Mouse (Mus musculus) left cerebral cortex, adult 2 months (tissue): ENCODE measurements at regions not wholly inside any gene's neighbourhood (a gene's known extent, or its start where the extent isn't known, plus 50 kb on each side); places are given as distances from the start of the nearest gene placed in this dataset.

Experiments
- DNase-seq, 2 experiments: peaks; one replicate each; pipeline ENCODE4 v3.0.0; 2021 to 2022; ENCODE audit warnings: low spot score in 2 of 2, mixed read lengths in 1 of 2; ENCODE audit errors: extremely low spot score in 1 of 2
- H3K27ac ChIP-seq: fragments of 200-600 bp; 2 replicates; pipeline ENCODE4 v1.8.1; 2022
- H3K4me3 ChIP-seq: fragments of 200-600 bp; 2 replicates; pipeline ENCODE4 v1.8.1; 2022
- CTCF ChIP-seq: fragments of 200-600 bp; IDR thresholded peaks from 2 replicates; pipeline ENCODE4 v1.8.1; 2022; ENCODE audit warnings: antibody characterized with exemption, mild to moderate bottlenecking, moderate library complexity
- intact Hi-C: fragments of 180-260 bp; cut with DNase I; formaldehyde crosslinking; loops from one replicate; pipeline ENCODE4 v1.15.1; 2025

DNA sequence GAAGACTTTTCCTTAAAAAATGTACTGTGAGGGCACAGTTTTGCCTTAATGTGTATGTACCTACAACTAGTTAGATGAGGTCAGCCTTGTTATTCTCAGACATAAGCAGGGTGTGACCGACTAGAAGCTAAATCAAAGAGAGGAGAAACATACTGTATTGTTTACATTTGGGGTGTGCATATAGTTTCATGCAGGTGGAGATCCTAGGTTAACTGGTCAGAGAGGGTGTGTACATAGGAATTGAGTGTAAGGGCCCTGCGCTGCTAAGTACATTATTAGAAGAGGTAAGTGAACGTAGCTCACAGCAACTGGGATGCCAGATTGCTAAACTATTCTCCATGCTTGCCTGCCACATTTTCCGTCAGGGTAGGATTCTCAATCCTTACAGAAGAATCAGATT lies 180.6 kb upstream of the Arrdc4 start:
- no peak for TF ChIP-seq CTCF
- H3K27ac ChIP-seq = no peak overlapping the region
- H3K4me3 ChIP-seq = no peak overlapping the region
- intact Hi-C loops = no loop called here
- no peak for DNase-seq

DNA sequence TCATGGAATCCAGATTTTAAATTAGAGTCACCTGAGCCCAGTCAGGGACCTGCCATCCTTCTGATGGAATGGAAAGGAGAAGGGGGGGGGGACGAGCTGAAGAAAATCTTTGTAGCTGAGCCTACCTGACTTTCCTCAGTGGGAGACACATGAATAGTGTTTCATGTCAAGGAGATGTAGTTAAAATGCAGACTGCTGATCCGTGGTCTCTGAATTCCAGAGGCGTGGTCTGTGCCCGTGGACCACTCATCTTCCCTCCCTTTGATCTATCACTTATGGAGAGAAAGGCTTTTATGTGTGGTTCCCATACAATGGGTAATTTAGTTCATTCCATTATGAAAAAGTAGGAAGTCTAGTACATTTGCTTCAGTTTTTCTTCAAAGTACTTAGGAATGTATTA lies 176.6 kb upstream of the Arrdc4 start:
- intact Hi-C loops = no loop called here
- Histone ChIP-seq H3K4me3 (no peak overlapping the region), H3K27ac (no peak overlapping the region)
- no peak for DNase-seq
- TF ChIP-seq CTCF = no peak

DNA sequence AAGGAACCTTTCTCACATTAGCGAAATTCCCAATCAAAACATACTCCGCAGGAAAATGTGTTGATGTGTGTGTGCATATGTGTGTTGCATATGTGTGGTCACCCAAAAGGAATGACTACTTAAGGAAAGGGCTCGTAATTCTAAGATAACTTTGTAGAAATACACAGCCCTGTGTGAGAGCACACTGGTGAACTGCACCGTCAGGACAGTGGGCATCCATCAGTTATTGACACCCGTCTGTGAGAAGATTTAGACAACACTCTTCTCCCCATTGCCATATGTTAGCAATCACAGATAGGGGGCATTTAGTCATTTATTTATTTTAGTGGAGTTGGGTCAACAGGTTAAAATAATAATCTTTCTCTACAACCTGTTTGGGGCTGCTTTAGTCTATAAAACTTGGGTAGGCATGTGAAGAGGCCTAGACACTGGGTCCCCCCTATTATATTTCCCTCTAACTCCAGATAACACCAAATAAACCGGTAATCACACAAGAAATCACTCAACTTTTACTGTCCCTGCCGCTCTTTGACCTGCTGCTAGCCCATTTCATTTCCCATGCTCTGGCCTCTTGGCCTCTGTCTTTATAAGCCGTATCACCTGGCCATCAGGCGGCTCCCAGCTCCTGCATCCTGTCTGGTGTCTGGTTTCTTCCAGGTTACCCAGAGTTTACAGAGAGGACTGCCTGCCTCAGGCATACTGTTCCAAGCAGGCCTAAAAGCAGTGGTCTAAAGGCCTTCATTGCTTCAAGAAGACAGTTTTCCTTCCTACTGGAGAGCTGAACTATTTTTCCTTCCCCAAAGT lies 169.8 kb upstream of the Arrdc4 start:
- Histone ChIP-seq H3K27ac (no peak overlapping the region), H3K4me3 (no peak overlapping the region)
- no peak for TF ChIP-seq CTCF
- no peak for DNase-seq
- intact Hi-C loops = no loop called here

DNA sequence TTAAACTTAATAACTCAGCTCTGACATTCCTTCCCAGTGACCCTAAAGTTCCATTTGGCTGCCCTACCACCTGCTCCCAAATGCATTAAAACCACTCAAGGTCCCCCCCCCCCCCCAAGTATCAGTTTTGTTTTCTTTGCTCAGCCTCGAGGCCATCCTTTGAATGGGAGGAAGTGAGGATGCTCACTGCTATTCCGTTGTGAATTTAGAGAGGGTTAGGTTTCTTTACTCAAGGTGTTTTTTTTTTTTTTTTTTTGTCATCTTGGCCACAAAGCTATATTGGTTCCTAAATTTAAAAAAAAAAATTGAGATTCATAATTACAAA lies 168.8 kb upstream of the Arrdc4 start:
- H3K27ac ChIP-seq = no peak overlapping the region
- intact Hi-C loops = no loop called here
- TF ChIP-seq CTCF = no peak
- no peak for DNase-seq
- H3K4me3 ChIP-seq = no peak overlapping the region

DNA sequence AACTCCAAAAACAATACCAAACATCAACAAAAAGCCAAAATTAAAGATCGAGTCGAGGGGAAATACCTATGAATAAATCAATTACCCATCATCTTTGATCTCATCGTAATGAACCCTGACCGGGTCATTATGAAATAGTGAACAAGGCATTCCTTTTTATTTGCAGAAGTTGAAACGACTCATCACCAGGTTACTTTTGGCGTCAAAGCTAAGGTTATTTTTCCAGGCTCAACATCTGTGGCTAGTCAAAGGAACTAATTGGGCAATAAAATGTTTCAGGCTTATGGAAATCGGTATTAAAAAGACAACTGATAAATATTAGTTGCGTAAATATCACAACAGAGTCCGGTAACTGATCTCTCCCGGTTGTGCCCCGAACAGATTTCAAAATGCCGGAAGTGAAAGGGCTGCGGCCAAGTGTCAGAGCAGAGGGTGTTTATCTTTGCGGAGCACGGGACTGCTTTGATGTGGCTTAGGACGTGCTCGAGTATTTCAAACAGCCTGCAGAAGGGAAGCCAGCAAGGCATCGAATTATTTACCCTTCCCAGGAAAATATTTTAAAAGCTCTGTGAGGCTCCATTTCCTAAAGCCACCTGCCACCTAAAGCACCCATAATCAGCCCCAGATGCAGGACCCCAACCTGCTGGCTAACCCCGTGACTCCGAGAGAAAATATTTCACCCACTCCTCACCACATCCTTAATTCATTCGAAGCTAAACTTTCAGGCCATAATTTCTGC lies 168.3 kb upstream of the Arrdc4 start:
- no peak for TF ChIP-seq CTCF
- DNase-seq = no peak
- no peak overlapping the region for H3K27ac ChIP-seq
- intact Hi-C loops = no loop called here
- H3K4me3 ChIP-seq = no peak overlapping the region

DNA sequence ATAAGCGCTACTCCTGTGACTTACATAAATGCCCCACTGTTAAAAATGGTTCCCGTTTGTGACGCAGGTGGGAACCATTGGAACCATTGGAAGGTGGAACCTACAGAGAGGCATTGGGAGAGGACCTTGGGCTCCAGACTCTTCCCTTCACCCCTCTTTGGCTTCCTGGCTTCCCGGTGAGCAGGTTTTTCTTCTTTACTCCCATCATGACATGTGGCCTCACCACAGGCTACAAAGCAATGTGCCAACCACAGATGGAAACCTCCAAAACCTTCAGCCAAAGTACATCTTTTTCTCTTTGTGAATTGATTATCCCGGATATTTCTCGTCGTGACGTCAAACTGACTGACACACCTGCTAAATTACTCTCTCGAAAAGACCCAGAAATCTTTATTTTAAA lies 166.9 kb upstream of the Arrdc4 start:
- no peak for TF ChIP-seq CTCF
- intact Hi-C loops = no loop called here
- no peak for DNase-seq
- Histone ChIP-seq H3K27ac (no peak overlapping the region), H3K4me3 (no peak overlapping the region)

DNA sequence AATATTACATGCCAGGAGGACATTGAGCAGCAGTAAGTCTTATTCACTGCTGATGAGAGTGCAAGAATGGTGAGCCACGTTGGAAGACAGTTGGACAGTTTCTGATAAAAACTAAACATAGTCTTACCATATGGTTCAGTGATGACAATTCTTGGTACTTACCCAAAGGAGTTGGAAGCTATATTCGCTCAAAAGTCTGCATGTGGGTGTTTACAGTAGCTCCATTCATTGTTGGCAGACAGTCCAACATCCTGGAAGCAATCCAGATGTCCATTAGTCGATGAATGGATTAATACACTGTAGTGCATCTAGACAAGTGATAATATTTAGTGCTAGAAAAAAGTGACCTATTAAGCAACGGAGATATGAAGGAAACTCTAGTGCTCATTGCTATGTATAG lies 165.3 kb upstream of the Arrdc4 start:
- Histone ChIP-seq H3K4me3 (no peak overlapping the region), H3K27ac (0 out of 2 replicates have a peak overlapping the region, but pooled peaks have one; percentile 9)
- no peak for DNase-seq
- TF ChIP-seq CTCF = no peak
- intact Hi-C loops = no loop called here

DNA sequence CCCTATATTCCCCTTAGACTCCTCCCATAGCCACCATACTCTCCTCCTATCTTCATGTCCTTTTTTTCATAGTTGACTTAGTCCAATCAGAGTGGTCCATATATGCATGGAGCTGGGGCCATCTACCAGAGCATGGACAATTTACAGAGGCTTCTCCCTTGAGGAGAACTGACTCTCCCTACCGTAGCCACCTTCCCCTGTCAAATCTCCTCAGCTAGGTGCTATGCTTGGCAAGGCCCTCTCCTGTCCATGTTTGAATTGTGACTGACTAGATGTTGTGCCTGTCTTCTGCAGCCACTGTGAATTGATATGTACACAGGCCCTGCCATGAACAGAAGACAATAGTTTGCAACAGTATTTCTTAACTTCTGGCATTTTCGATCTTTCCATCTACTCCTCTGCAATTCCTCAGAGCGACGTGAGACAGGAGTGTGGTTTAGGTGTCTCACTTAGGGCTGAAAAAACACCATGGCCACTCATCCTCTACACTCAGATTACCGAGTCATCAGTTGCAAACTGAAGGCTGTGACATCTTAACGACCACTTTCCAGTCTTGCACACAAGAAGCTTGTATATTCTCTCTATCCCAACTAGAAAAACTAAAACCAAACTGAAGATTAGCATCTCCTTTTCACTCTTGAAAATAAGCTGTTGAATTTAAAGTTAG lies 163.1 kb upstream of the Arrdc4 start:
- DNase-seq = no peak
- no peak overlapping the region for H3K4me3 ChIP-seq
- intact Hi-C loops = no loop called here
- TF ChIP-seq CTCF = no peak
- no peak overlapping the region for H3K27ac ChIP-seq

DNA sequence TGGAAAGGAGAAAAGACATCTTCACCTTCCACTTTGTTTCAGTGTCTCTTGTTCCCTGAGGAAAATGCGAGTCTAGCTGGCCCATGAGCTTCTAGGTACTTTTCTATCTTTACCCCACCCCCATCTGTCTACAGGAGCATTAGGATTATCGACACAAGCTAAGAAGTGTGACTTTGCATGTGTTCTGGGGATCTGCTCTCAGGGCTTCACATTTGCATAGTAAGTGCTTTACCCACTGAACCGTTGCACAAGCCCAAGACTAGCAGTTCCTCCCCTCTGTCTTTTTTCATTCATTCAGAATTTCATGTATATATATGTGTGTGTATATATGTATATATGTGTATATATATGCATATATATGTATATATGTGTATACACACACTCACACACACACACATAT lies 162.5 kb upstream of the Arrdc4 start:
- intact Hi-C loops = no loop called here
- no peak for DNase-seq

DNA sequence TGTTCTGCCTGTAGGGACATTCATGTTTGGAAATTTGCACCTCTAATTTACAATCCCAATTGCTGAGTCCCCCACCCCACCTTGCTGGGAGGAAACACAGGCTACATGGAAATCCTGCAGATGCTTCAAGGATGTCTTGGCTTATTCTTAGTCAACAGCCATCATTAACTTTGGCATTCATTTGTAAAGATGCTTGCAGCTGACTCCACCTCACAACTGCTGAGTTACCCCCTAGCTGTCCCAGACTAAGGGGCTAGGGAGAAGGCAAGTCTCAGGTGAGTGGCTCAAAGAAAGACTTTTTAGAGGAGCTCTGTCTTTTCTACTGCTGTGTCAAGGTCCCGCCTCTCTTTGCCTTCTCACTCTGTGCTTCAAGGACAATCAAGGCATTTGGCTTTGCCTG lies 160.7 kb upstream of the Arrdc4 start:
- no peak for DNase-seq
- intact Hi-C loops = no loop called here
- Histone ChIP-seq H3K4me3 (no peak overlapping the region), H3K27ac (no peak overlapping the region)
- no peak for TF ChIP-seq CTCF

More for the DNA sequence above, 162.5 kb upstream of the Arrdc4 start:
- no peak overlapping the region for H3K27ac ChIP-seq
- no peak overlapping the region for H3K4me3 ChIP-seq
- TF ChIP-seq CTCF = no peak

DNA sequence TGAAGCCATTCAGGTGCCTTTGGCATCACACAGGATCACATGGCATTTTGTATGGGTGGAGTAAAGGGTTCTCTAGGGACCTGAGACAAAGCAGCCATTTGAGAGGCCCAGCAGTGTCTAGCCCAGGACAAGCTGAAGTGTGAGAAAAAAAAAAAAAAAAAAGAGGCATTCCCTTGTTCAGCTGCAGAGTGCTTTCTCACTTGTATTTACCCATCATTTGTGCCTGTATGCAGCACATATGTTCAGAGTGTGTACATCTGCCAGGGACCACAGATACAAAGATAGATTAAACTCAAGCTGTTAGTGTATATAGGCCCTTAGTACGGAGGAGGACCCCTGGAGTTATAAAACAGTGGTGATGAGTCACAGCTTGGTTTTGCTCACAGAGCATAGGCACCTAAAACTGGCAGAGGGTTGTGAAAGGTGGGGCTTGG lies 159.4 kb upstream of the Arrdc4 start:
- DNase-seq = peak in 1 of 2 experiments; percentile 15
- H3K4me3 ChIP-seq = no peak overlapping the region
- no peak overlapping the region for H3K27ac ChIP-seq
- no peak for TF ChIP-seq CTCF
- intact Hi-C loops = loop anchor here (1.0 kb wide), 1 partner anchor 56 kb away; no protein-coding TSS in a partner anchor

DNA sequence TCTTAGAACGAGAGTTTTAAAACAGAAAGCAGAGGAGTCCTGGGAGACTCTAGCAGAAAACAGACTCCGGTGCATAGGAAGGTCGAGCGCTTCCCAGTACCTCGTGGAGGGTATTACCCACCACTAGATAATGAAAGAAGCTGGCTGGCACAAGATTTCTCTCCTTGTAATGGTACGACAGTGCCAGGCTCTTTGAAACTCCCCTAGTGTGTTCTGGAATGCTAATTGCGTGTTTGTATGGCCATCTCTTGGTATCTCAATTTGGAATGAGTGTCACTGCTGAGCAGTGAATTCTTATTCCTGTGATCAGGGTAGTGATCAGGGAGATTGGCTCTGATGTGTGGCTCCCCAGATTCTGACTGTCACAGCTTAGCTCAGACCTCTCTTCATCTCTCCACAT lies 158.8 kb upstream of the Arrdc4 start:
- no peak for TF ChIP-seq CTCF
- intact Hi-C loops = loop anchor here (1.0 to 2.0 kb wide), 2 partner anchors 56 to 75 kb away; no protein-coding TSS in a partner anchor
- Histone ChIP-seq H3K4me3 (no peak overlapping the region), H3K27ac (no peak overlapping the region)
- no peak for DNase-seq
